Mouse (Mus musculus) left cerebral cortex, adult 2 months (tissue): ENCODE data around the gene Ano10. TPM values are rescaled to one million over a fixed set of nuclear protein-coding genes. Genes with fewer than 3 reads are reported as not detected.

Source experiments
- DNase-seq, 2 experiments: peaks; one replicate each; pipeline ENCODE4 v3.0.0; 2021 to 2022; ENCODE audit warnings: low spot score in 2 of 2, mixed read lengths in 1 of 2; ENCODE audit errors: extremely low spot score in 1 of 2
- H3K27ac ChIP-seq: fragments of 200-600 bp; 2 replicates; pipeline ENCODE4 v1.8.1; 2022
- H3K4me3 ChIP-seq: fragments of 200-600 bp; 2 replicates; pipeline ENCODE4 v1.8.1; 2022
- CTCF ChIP-seq: fragments of 200-600 bp; IDR thresholded peaks from 2 replicates; pipeline ENCODE4 v1.8.1; 2022; ENCODE audit warnings: antibody characterized with exemption, mild to moderate bottlenecking, moderate library complexity
- intact Hi-C: fragments of 180-260 bp; cut with DNase I; formaldehyde crosslinking; loops from one replicate; pipeline ENCODE4 v1.15.1; 2025
- total RNA-seq, 2 experiments: library from RNA; stranded (reverse); gene quantifications; 2 replicates each; pipeline ENCODE4 v1.2.3; 2021

Ano10 gene
- total RNA-seq, 2 experiments from 2014 or later = 25.8 to 27.4 TPM

- intact Hi-C loops = no loop called here
- DNase-seq = no peak
- no peak for TF ChIP-seq CTCF
- H3K27ac ChIP-seq = no peak overlapping the region
- no peak overlapping the region for H3K4me3 ChIP-seq
These were observed 24.8 kb downstream of the Ano10 start for GRCm38 (mm10) chr9:122269256-122270041.

GRCm38 (mm10) chr9:122265526-122266210, 28.6 kb downstream of the Ano10 start:
- intact Hi-C loops = no loop called here
- no peak; the same call in 1 of the 2 replicates for TF ChIP-seq CTCF
- 0 out of 2 replicates have a peak overlapping the region, but pooled peaks have one; percentile 4 for H3K27ac ChIP-seq
- no peak for DNase-seq
- no peak overlapping the region for H3K4me3 ChIP-seq

GRCm38 (mm10) chr9:122263140-122263539, 31.1 kb downstream of the Ano10 start:
- Histone ChIP-seq H3K4me3 (no peak overlapping the region), H3K27ac (no peak overlapping the region)
- intact Hi-C loops = no loop called here
- TF ChIP-seq CTCF = peak; percentile 15
- no peak for DNase-seq

GRCm38 (mm10) chr9:122254386-122254785, 39.8 kb downstream of the Ano10 start:
- H3K27ac ChIP-seq = no peak overlapping the region
- TF ChIP-seq CTCF = no peak
- H3K4me3 ChIP-seq = no peak overlapping the region
- DNase-seq = no peak
- intact Hi-C loops = no loop called here

- no peak overlapping the region for H3K4me3 ChIP-seq
- no peak for DNase-seq
- TF ChIP-seq CTCF = peak; percentile 20; the same call in 1 of the 2 replicates
- intact Hi-C loops = no loop called here
- no peak overlapping the region for H3K27ac ChIP-seq
These were observed 42.1 kb downstream of the Ano10 start for GRCm38 (mm10) chr9:122252113-122252512.

GRCm38 (mm10) chr9:122248168-122248567, 46.1 kb downstream of the Ano10 start:
- TF ChIP-seq CTCF = peak; percentile 55
- DNase-seq = no peak
- no peak overlapping the region for H3K27ac ChIP-seq
- intact Hi-C loops = loop anchor here (5.0 kb wide), 2 partner anchors 44 to 479 kb away; partner anchors contain the start of gene Ano10
- no peak overlapping the region for H3K4me3 ChIP-seq

- intact Hi-C loops = loop anchor here (1.0 to 5.0 kb wide), 3 partner anchors 45 to 480 kb away; partner anchors contain the start of gene Ano10
- DNase-seq = peak; percentile 72 to 79
- peak; percentile 93 for TF ChIP-seq CTCF
These were observed 46.7 kb downstream of the Ano10 start for GRCm38 (mm10) chr9:122247430-122248027.

GRCm38 (mm10) chr9:122245879-122246278, 48.3 kb downstream of the Ano10 start:
- no peak for DNase-seq
- Histone ChIP-seq H3K4me3 (no peak overlapping the region), H3K27ac (no peak overlapping the region)
- intact Hi-C loops = loop anchor here (5.0 kb wide), 2 partner anchors 46 to 481 kb away; partner anchors contain the start of gene Ano10
- TF ChIP-seq CTCF = no peak

More at GRCm38 (mm10) chr9:122247430-122248027, 46.7 kb downstream of the Ano10 start:
- no peak overlapping the region for H3K27ac ChIP-seq
- H3K4me3 ChIP-seq = no peak overlapping the region

GRCm38 (mm10) chr9:122245471-122245870, 48.8 kb downstream of the Ano10 start:
- no peak overlapping the region for H3K4me3 ChIP-seq
- H3K27ac ChIP-seq = no peak overlapping the region
- intact Hi-C loops = loop anchor here (5.0 kb wide), 2 partner anchors 47 to 482 kb away; partner anchors contain the start of gene Ano10
- TF ChIP-seq CTCF = no peak
- no peak for DNase-seq

- intact Hi-C loops = loop anchor here (5.0 kb wide), 2 partner anchors 48 to 483 kb away; partner anchors contain the start of gene Ano10
- no peak for DNase-seq
These were observed 49.4 kb downstream of the Ano10 start for GRCm38 (mm10) chr9:122244800-122245165.

GRCm38 (mm10) chr9:122244080-122244799, 50.0 kb downstream of the Ano10 start:
- TF ChIP-seq CTCF = peak; percentile 82
- DNase-seq = peak; percentile 53 to 68
- intact Hi-C loops = no loop called here
- H3K27ac ChIP-seq = no peak overlapping the region
- H3K4me3 ChIP-seq = no peak overlapping the region

More at GRCm38 (mm10) chr9:122244800-122245165, 49.4 kb downstream of the Ano10 start:
- TF ChIP-seq CTCF = no peak
- Histone ChIP-seq H3K27ac (no peak overlapping the region), H3K4me3 (no peak overlapping the region)
